Mouse (Mus musculus) cerebellum, adult 2 months (tissue): ENCODE results near the gene Cyp2b23.

Experiments
- CTCF ChIP-seq: fragments of 200-500 bp; IDR thresholded peaks from 2 replicates; pipeline ENCODE4 v1.5.1; 2011; ENCODE audit warnings: low read depth, mild to moderate bottlenecking, control low read depth, low read length, moderate library complexity, borderline replicate concordance; ENCODE audit not compliant: insufficient read depth
- POLR2A ChIP-seq: fragments of 200-500 bp; IDR thresholded peaks from 2 replicates; pipeline ENCODE4 v1.6.1; 2011; ENCODE audit warnings: low read length, control low read depth, borderline replicate concordance; ENCODE audit not compliant: insufficient read depth

DNA sequence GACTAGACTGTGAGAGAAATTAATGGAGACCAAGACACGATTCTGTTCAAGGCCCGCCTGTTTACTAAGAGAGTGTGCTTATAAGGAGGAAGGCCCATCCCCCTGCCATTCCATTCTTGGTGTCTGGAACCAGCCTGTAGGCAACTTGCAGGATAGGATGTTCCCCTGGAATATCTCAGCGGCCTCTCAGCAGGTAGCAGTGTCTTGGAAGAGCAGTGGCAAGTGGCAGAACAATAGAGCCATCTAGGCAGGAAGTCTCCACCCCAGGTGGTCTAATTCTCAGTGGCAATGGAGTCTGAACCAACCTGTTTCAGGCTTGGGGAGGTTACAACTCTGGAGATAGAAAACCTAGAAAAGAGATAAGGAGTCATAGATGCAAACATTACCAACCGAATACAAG lies 13.9 kb upstream of the Cyp2b23 start:
- TF ChIP-seq CTCF (no peak), POLR2A (no peak)
